Mouse (Mus musculus) CH12.LX (cell line): ENCODE measurements around the gene Slc25a11. TPM values are rescaled to one million over a fixed set of nuclear protein-coding genes. Genes with fewer than 3 reads are reported as not detected.

ENCODE experiments used
- DNase-seq: peaks from one replicate; pipeline ENCODE4 v3.0.0-alpha.2; 2013; ENCODE audit errors: extremely low read depth
- H3K27ac ChIP-seq: 2 replicates; pipeline ENCODE4 v1.5.1; 2012; ENCODE audit warnings: low read depth, mild to moderate bottlenecking, control low read depth, moderate library complexity; ENCODE audit not compliant: insufficient read depth
- H3K27me3 ChIP-seq: replicated peaks from 2 replicates; pipeline ENCODE3; 2012; ENCODE audit warnings: inconsistent platforms
- H3K36me3 ChIP-seq, 2 experiments: replicated peaks in 1 of 2; 2 replicates each; pipeline versions ENCODE3 to v1.6.1; 2012; ENCODE audit warnings: inconsistent platforms in 1 of 2, low read length in 1 of 2, mild to moderate bottlenecking in 1 of 2, mixed read lengths in 1 of 2, moderate library complexity in 1 of 2; ENCODE audit not compliant: control insufficient read depth in 1 of 2, insufficient read depth in 1 of 2
- H3K4me1 ChIP-seq, 2 experiments: 2 replicates each; pipeline ENCODE4 v1.6.1; 2012; ENCODE audit warnings: inconsistent platforms in 1 of 2, moderate library complexity in 1 of 2; ENCODE audit not compliant: insufficient read depth in 2 of 2, control insufficient read depth in 1 of 2
- H3K4me2 ChIP-seq: 2 replicates; pipeline ENCODE4 v1.6.1; 2012; ENCODE audit warnings: low read depth, mild to moderate bottlenecking, control low read depth; ENCODE audit not compliant: poor library complexity, insufficient read depth, severe bottlenecking
- H3K4me3 ChIP-seq, 3 experiments: fragments of 150-350 bp in 1 of 3; sonication (generic) in 1 of 3; replicated peaks in 1 of 3; 2 replicates each; pipeline versions ENCODE3 to v1.5.1; 2011 to 2012; ENCODE audit warnings: low read depth in 2 of 3, low read length in 2 of 3, mild to moderate bottlenecking in 2 of 3, moderate library complexity in 2 of 3, control low read depth in 1 of 3, improper control_type of control experiment in 1 of 3, inconsistent platforms in 1 of 3, mixed read lengths in 1 of 3; ENCODE audit not compliant: poor library complexity in 1 of 3
- H3K79me2 ChIP-seq: replicated peaks from 2 replicates; pipeline ENCODE4 v1.6.1; 2012; ENCODE audit warnings: mild to moderate bottlenecking, moderate library complexity; ENCODE audit not compliant: control insufficient read depth, poor library complexity, insufficient read depth, severe bottlenecking; ENCODE audit errors: extremely low read depth
- H3K9ac ChIP-seq: 2 replicates; pipeline ENCODE4 v1.6.1; 2012; ENCODE audit warnings: low read depth, mild to moderate bottlenecking, control low read depth, moderate library complexity; ENCODE audit not compliant: insufficient read depth
- H3K9me3 ChIP-seq: replicated peaks from 2 replicates; pipeline ENCODE3; 2012; ENCODE audit warnings: low read length, inconsistent platforms, mixed read lengths
- CHD2 ChIP-seq: IDR thresholded peaks from 2 replicates; pipeline ENCODE4 v1.6.1; 2011; ENCODE audit warnings: low read length, improper control_type of control experiment
- GABPA ChIP-seq: IDR thresholded peaks from 2 replicates; pipeline ENCODE4 v1.6.1; 2012; ENCODE audit warnings: low read depth, low read length, improper control_type of control experiment, inconsistent platforms; ENCODE audit not compliant: insufficient replicate concordance
- IRF4 ChIP-seq: IDR thresholded peaks from 2 replicates; pipeline ENCODE4 v1.6.1; 2014; ENCODE audit warnings: low read depth, mild to moderate bottlenecking, inconsistent platforms, low read length, improper control_type of control experiment
- MAX ChIP-seq: IDR thresholded peaks from 2 replicates; pipeline ENCODE4 v1.6.1; 2011; ENCODE audit warnings: low read length, improper control_type of control experiment
- MAZ ChIP-seq: IDR thresholded peaks from 2 replicates; pipeline ENCODE4 v1.6.1; 2012; ENCODE audit warnings: low read depth, mild to moderate bottlenecking, inconsistent platforms, low read length, improper control_type of control experiment, moderate library complexity
- MEF2A ChIP-seq: IDR thresholded peaks from 2 replicates; pipeline ENCODE4 v1.6.1; 2014; ENCODE audit warnings: low read depth, mild to moderate bottlenecking, inconsistent platforms, low read length, improper control_type of control experiment, borderline replicate concordance
- MXI1 ChIP-seq: IDR thresholded peaks from 2 replicates; pipeline ENCODE4 v1.6.1; 2011; ENCODE audit warnings: mild to moderate bottlenecking, low read depth, low read length, improper control_type of control experiment
- NRF1 ChIP-seq: IDR thresholded peaks from 2 replicates; pipeline ENCODE4 v1.6.1; 2014; ENCODE audit warnings: low read depth, mild to moderate bottlenecking, inconsistent platforms, low read length, improper control_type of control experiment, moderate library complexity
- PAX5 ChIP-seq: IDR thresholded peaks from 2 replicates; pipeline ENCODE4 v1.6.1; 2012; ENCODE audit warnings: low read length, inconsistent platforms, mixed read lengths
- POLR2AphosphoS2 ChIP-seq: IDR thresholded peaks from 2 replicates; pipeline ENCODE4 v1.6.1; 2011; ENCODE audit warnings: low read depth, low read length, improper control_type of control experiment
- RCOR1 ChIP-seq: conservative IDR thresholded peaks from 2 replicates; pipeline ENCODE4 v1.6.1; 2012; ENCODE audit warnings: low read depth, mild to moderate bottlenecking, inconsistent platforms, low read length, improper control_type of control experiment
- SIN3A ChIP-seq: IDR thresholded peaks from 2 replicates; pipeline ENCODE4 v1.6.1; 2012; ENCODE audit warnings: low read length, improper control_type of control experiment, inconsistent platforms
- SMC3 ChIP-seq: IDR thresholded peaks from 2 replicates; pipeline ENCODE4 v1.6.1; 2011; ENCODE audit warnings: low read depth, low read length, improper control_type of control experiment
- TCF12 ChIP-seq: IDR thresholded peaks from 2 replicates; pipeline ENCODE4 v1.6.1; 2014; ENCODE audit warnings: low read depth, mild to moderate bottlenecking, inconsistent platforms, low read length, improper control_type of control experiment
- UBTF ChIP-seq: IDR thresholded peaks from 2 replicates; pipeline ENCODE4 v1.6.1; 2012; ENCODE audit warnings: low read depth, mild to moderate bottlenecking, inconsistent platforms, low read length, improper control_type of control experiment, moderate library complexity
- ZC3H11A ChIP-seq: IDR thresholded peaks from 2 replicates; pipeline ENCODE4 v1.6.1; 2012; ENCODE audit warnings: low read depth, mild to moderate bottlenecking, inconsistent platforms, low read length, improper control_type of control experiment
- dilution Hi-C: fragments of 300-500 bp; cut with MboI; formaldehyde crosslinking; loops from 2 replicates; pipeline ENCODE4 v1.14.3; 2020; ENCODE audit warnings: low sequenced_read_pairs; ENCODE audit not compliant: extremely low pct_unique_long_range_greater_than_20kb, extremely low pct_ligation_motif_present
- in situ Hi-C: fragments of 300-500 bp; cut with MboI; formaldehyde crosslinking; loops from 3 replicates; pipeline ENCODE4 v1.14.3; 2019; ENCODE audit warnings: low sequenced_read_pairs, low pct_ligation_motif_present, low pct_unique_long_range_greater_than_20kb, mixed read lengths
- polyA plus RNA-seq: library from polyadenylated mRNA; unstranded; fragments of >175 nt; gene quantifications from 2 replicates; pipeline ENCODE4 v1.2.1, GENCODE M21; 2012; ENCODE audit warnings: low read depth; ENCODE audit not compliant: insufficient read length
- total RNA-seq, 2 experiments: library from RNA; depleted of rRNA; stranded (reverse); fragments of 300-350 nt in 1 of 2; fragments of >200 nt in 1 of 2; gene quantifications; 2 replicates each; pipeline ENCODE4 v1.2.3; 2012 to 2014

Slc25a11 gene
- total and polyA plus RNA-seq, 3 experiments = 99.0 to 135 (median 132) TPM

DNA sequence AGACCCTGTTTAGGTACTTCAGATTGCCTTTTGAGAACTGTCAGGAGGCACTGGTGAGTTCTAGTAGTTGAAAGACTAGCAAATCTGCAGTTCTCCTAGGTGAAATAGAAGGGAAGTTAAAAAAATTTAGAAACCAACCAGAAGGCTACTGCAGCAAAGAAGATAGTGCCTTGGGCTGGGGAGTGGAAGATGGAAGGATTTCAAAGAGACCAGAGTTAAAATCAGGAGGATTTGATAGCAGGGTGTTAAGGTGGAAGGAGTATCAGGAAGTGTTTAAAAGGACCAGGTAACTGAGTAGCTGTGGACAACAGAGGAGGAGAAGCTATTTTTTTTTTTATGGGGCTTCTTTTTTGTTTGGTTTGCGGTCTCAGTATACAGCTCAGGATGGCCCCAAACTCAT is 9.5 kb downstream of the Slc25a11 start:
- no peaks in the 10 kb centered on the region for H3K9me3 ChIP-seq
- H3K4me3 ChIP-seq = no peak overlapping the region
- H3K4me2 ChIP-seq = no peak overlapping the region
- H3K4me1 ChIP-seq = no peaks in the 10 kb centered on the region
- H3K36me3 ChIP-seq = peaks cover 0 to 19% of the 10 kb centered on the region in 2 experiments
- TF ChIP-seq UBTF (no peak), GABPA (no peak), RCOR1 (no peak), TCF12 (no peak), SIN3A (no peak), POLR2AphosphoS2 (no peak), ZC3H11A (no peak), MAX (no peak), MEF2A (no peak), MXI1 (no peak), IRF4 (no peak), PAX5 (no peak), SMC3 (no peak)
- no peak overlapping the region for H3K27ac ChIP-seq
- no peaks in the 10 kb centered on the region for H3K79me2 ChIP-seq
- DNase-seq = no peak
- no peak overlapping the region for H3K9ac ChIP-seq
- in situ Hi-C loops (no loop called here), dilution Hi-C loops (no loop called here)
- no peaks in the 10 kb centered on the region for H3K27me3 ChIP-seq

DNA sequence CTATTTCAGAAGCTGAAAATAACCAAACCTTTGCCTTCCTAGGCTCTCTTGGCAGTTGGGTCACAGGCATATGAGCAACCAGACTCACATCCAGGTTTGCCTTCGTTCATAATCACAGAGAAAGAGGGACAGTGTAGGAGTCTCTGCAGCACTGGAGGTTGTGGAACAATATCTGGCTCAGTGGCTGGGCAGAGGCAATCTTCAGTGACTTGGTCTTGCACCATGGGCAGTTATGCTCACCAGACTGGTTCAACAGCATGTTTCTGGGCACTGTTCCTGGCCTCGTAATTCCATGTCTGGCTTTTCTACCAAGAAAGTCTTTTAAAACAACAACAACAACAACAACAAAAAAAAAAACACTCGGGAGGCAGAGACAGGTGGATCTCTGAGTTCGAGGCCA is 11.7 kb downstream of the Slc25a11 start:
- no peak overlapping the region for H3K4me2 ChIP-seq
- no peaks in the 10 kb centered on the region for H3K27me3 ChIP-seq
- no peaks in the 10 kb centered on the region for H3K9me3 ChIP-seq
- dilution Hi-C loops = no loop called here
- TF ChIP-seq UBTF (no peak), MAZ (no peak), MXI1 (no peak), NRF1 (no peak), MAX (no peak), CHD2 (no peak), SIN3A (no peak), PAX5 (no peak), MEF2A (no peak)
- TF ChIP-seq, all 38 proteins: peak for 0
- Histone ChIP-seq H3K4me3 (no peak overlapping the region), H3K79me2 (no peaks in the 10 kb centered on the region), H3K36me3 (peaks cover 0 to 5% of the 10 kb centered on the region in 2 experiments), H3K27ac (no peak overlapping the region), H3K9ac (no peak overlapping the region), H3K4me1 (peaks cover 0 to under 1% of the 10 kb centered on the region in 2 experiments; a peak in 1 of 4 replicates)
- in situ Hi-C loops = no loop called here
- no peak for DNase-seq
